Mouse (Mus musculus): ENCODE measurements around the gene Dbp.

GRCm38 (mm10) chr7:45705443-45705864 is 566 bp downstream of the Dbp start:
- TF ChIP-seq POLR2AphosphoS2 (IDR thresholded peaks at IDR 0.05; ENCODE audit: low read length) = no peak
- no peak for TF ChIP-seq CTCF (IDR thresholded peaks at IDR 0.05 in 2 of 3, conservative IDR thresholded peaks at IDR 0.05 in 1 of 3; ENCODE audit: control insufficient read depth in 1 of 3, insufficient read depth in 1 of 3, low read depth in 2 of 3, low read length in 3 of 3, poor library complexity in 1 of 3, severe bottlenecking in 1 of 3)
- no peak for TF ChIP-seq UBTF (IDR thresholded peaks at IDR 0.05; ENCODE audit: borderline replicate concordance, insufficient read depth, low read depth, low read length)
- no peak for TF ChIP-seq MAX (IDR thresholded peaks at IDR 0.05; ENCODE audit: low read length)
- TF ChIP-seq EP300 (IDR thresholded peaks at IDR 0.05; ENCODE audit: low read depth in 1 of 2, low read length in 2 of 2) = no peak
- no peak for TF ChIP-seq MEF2A (IDR thresholded peaks at IDR 0.05; ENCODE audit: extremely low read depth, insufficient replicate concordance, low read depth, low read length, poor library complexity, severe bottlenecking)
- TF ChIP-seq POLR2A (IDR thresholded peaks at IDR 0.05; ENCODE audit: control insufficient read depth in 1 of 2, insufficient read depth in 1 of 2, low read depth in 1 of 2, low read length in 2 of 2, poor library complexity in 1 of 2) = no peak
